25 mouse cellular contexts compared by ENCODE assay signal in genomic region chr10:52407526-52407925, GRCm38 (mm10). TPM values are rescaled to one million over a fixed set of nuclear protein-coding genes. Genes with fewer than 3 reads are reported as not detected.
"Had no signal": no experiment of that assay in that cellular context is flagged by ENCODE, and none has a peak within 500 bp of the region (broad histone marks: within the 10 kb centered on the region; RNA-seq: fewer than 3 reads in every experiment).

No protein-coding gene starts in this region.

- H3K27ac ChIP-seq: intestine, embryonic 15.5 days; layer of hippocampus, adult 2 months; liver, embryonic 13.5 days had no signal

- H3K27me3 ChIP-seq: intestine, embryonic 15.5 days; liver, embryonic 13.5 days had no signal

- H3K9ac ChIP-seq: intestine, embryonic 15.5 days; liver, embryonic 13.5 days had no signal

- H3K4me1 ChIP-seq: intestine, embryonic 15.5 days; liver, embryonic 13.5 days had no signal

- ATAC-seq: intestine, embryonic 15.5 days had no signal

- H3K4me2 ChIP-seq: intestine, embryonic 15.5 days; liver, embryonic 13.5 days; midbrain, embryonic 11.5 days had no signal

- H3K36me3 ChIP-seq: intestine, embryonic 15.5 days; liver, embryonic 13.5 days had no signal

- DNase-seq: layer of hippocampus, adult 9-11 months; liver, embryonic 13.5 days; lung, adult 2 months; lung, postnatal 14 days; lung, postnatal 4 days; midbrain, embryonic 14.5 days; thymus, adult 18-20 months; thymus, postnatal 36 days had no signal

- H3K4me3 ChIP-seq: intestine, embryonic 15.5 days; layer of hippocampus, adult 2 months; liver, embryonic 13.5 days had no signal

- H3K9me3 ChIP-seq: intestine, embryonic 15.5 days; liver, embryonic 13.5 days had no signal

RNA-seq across cellular contexts. Expression of gene Nepn, which starts 18.8 kb away (rescaled TPM):
- polyA plus RNA-seq: large intestine, adult 2 months; limb, embryonic 11.5 days; liver, adult 2 months; liver, embryonic 13.5 days; lung, embryonic 16.5 days; midbrain, embryonic 11.5 days; midbrain, embryonic 14.5 days; midbrain, postnatal 0 days; neural tube, embryonic 11.5 days; neural tube, embryonic 14.5 days; small intestine, adult 2 months; spleen, adult 2 months; testis, adult 2 months had no signal

RNA-seq across cellular contexts. Expression of gene Gm26741, which starts 49.0 kb away (rescaled TPM):
- polyA plus RNA-seq: intestine, embryonic 15.5 days; large intestine, adult 2 months; limb, embryonic 11.5 days; limb, embryonic 14.5 days; liver, adult 2 months; liver, embryonic 13.5 days; liver, embryonic 16.5 days; lung, adult 2 months; lung, embryonic 16.5 days; midbrain, embryonic 11.5 days; midbrain, embryonic 14.5 days; midbrain, postnatal 0 days; neural tube, embryonic 11.5 days; neural tube, embryonic 14.5 days; small intestine, adult 2 months; spleen, adult 2 months; stomach, embryonic 16.5 days; testis, adult 2 months; urinary bladder, adult 2 months had no signal
